Mouse (Mus musculus): Measurements from ENCODE around the gene Trpc1. TPM values are rescaled to one million over a fixed set of nuclear protein-coding genes. Genes with fewer than 3 reads are reported as not detected.

Gene Trpc1
- total RNA-seq, 2 experiments from 2014 or later, result not detected

Other genes starting within 250 kb of the Trpc1 start
- 59.0 and 60.7 TPM in 2 replicates for gene U2surp, start 238.4 kb downstream of the Trpc1 start, total RNA-seq (2015)
- 119 and 130 TPM in 2 replicates for gene U2surp, start 238.4 kb downstream of the Trpc1 start, total RNA-seq (2017)
- gene Paqr9, start 190.7 kb downstream of the Trpc1 start, total RNA-seq (2015), result 0.38 and 0.84 TPM in 2 replicates
- 0.37 and 1.7 TPM in 2 replicates for gene Paqr9, start 190.7 kb downstream of the Trpc1 start, total RNA-seq (2017)
- gene Pcolce2, start 112.8 kb downstream of the Trpc1 start, total RNA-seq (2015), result not detected in 2 replicates
- not detected in 2 replicates for gene Pcolce2, start 112.8 kb downstream of the Trpc1 start, total RNA-seq (2017)
- gene Pls1, start 94.9 kb upstream of the Trpc1 start, total RNA-seq (2015), result 0.05 TPM in 1 of 2 replicates, not detected in the other
- gene Pls1, start 94.9 kb upstream of the Trpc1 start, total RNA-seq (2017), result 0.07 TPM in 1 of 2 replicates, not detected in the other
- 12.7 and 13.0 TPM in 2 replicates for gene Atr, start 107.2 kb upstream of the Trpc1 start, total RNA-seq (2015)
- 21.6 and 22.5 TPM in 2 replicates for gene Atr, start 107.2 kb upstream of the Trpc1 start, total RNA-seq (2017)
- 28.8 and 29.3 TPM in 2 replicates for gene Xrn1, start 204.4 kb upstream of the Trpc1 start, total RNA-seq (2015)
- 41.5 and 56.5 TPM in 2 replicates for gene Xrn1, start 204.4 kb upstream of the Trpc1 start, total RNA-seq (2017)

All from megakaryocyte, adult 5-6 weeks (primary cell).